Mouse (Mus musculus) T-helper 17 cell (primary cell): ENCODE results near the gene Sft2d2.

Experiments
- in situ Hi-C, 2 experiments: fragments of 300-600 bp; cut with MboI, MseI; formaldehyde crosslinking; loops; 1 replicate in 1 of 2; 2 replicates in 1 of 2; pipeline ENCODE4 v1.15.1; 2025; ENCODE audit warnings: high pct_unique_total_duplicates in 2 of 2

Gene Sft2d2

DNA sequence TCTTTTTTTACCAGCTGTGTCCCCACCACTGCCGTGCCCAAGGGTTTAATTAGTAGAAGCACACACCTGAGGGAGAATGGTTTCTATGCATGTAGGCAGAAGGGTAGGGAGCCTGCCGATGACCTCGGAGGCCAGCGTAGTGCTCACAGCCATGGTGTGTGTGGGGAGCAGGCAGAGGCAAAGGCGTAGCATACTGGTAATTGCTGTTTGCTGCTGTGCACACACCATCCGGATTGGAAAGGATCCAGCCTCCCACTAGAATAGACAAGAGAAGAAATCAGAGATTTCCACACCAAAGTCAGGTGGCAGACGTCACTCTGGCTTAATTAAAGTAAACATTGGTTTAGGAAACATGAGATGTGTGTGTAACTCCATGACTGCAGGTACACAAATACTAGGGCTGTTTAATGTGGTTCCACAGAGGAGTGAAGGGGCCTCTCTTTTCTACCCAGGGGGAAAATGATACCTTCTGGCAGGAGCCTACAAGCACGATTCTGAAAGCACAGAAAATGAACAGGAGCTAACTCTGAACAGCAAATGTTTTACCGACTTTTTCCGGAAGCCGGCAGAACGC is 51.8 kb downstream of the Sft2d2 start:
- in situ Hi-C loops, result no loop called here

DNA sequence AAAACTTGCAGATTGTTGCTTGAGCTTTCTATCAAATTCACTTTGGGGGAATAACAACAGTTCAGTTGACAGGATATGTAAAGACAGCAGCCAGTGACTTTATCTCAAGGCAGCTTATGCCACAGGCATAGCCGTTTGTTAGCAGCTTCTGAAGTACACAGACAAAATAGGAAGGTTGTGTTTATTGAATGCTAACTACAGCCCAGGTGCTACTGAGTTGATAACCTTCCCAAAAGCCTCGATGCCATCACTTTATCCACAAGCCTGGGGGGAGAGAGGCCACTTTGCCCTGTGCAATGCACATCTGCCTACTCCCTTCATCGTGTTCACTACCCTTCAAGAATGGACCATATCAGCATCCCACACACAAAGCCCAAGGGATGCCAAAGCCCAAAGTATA is 54.0 kb downstream of the Sft2d2 start:
- in situ Hi-C loops, result no loop called here

DNA sequence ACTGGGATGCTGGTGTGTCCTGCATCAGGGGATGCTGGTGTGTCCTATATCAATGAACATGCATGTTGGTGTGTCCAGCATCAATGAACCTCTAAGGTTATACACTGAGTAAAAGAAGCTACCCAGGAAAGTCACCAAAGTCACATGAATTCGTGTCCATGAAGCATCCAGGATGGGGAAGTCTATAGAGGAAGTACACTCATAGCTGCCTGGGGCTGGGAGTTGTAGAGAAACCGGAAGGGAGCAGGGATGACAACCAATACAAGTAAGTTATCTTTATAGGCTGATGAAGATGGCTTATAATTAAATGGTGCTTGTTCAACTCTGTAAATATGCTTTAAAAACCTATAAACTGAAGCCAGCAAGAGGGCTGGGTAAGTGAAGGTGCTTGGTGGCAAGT is 60.4 kb downstream of the Sft2d2 start:
- in situ Hi-C loops, result loop anchor here in 1 of 2 experiments (10.0 kb wide), 1 partner anchor 769 kb away; no protein-coding TSS in a partner anchor

DNA sequence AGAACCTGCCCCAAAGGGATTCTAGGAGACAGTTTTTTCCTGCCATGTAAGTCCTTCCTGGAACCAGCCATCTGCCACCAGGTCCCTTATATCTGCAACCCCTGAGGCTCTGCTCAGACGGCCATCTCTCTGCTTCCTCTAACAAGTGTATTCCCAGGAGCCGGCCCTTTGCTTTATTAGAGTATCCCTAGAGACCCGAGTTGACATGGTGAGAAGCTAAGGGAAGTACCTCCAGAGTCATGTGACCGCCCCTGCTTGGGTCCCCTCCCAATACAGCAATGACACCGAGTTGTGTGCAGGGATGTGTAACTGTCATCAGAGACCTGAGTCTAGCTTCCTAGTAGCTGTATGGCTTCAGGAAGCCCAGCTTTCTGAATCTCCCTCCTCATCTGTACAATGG is 61.0 kb downstream of the Sft2d2 start:
- in situ Hi-C loops, result loop anchor here in 1 of 2 experiments (10.0 kb wide), 1 partner anchor 768 kb away; no protein-coding TSS in a partner anchor

DNA sequence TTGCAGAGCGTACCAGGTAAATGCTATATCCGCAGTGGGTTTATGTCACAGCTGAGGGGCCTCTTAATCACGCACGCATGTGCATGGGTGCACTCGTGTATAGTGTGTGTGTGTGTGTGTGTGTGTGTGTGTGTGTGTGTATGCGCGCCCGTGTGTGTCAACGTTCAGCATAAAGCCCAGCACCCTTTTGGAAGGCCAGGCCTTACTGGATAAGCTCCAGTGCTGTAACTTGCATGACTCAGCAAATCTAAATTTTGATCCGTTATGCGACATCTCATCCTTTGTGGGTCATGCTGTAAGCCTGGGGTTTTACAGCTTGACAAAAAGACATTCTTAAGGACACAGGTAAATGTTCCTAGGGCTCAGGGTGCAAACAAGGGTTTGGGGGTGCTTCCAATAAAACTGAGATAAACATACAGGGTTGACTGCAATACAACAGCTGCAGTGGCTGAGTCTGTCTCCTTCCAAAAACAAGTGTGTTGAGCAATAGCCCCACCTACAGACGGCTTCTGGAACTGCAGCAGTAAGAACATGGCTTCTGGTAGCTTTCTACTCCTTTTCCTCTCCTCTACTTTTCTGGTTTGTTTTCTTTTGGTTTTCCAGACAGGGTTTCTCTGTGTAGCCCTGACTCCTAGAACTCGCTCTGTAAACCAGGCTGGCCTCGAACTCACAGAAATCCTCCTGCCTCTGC is 61.9 kb downstream of the Sft2d2 start:
- in situ Hi-C loops, result loop anchor here in 1 of 2 experiments (10.0 kb wide), 1 partner anchor 768 kb away; no protein-coding TSS in a partner anchor

DNA sequence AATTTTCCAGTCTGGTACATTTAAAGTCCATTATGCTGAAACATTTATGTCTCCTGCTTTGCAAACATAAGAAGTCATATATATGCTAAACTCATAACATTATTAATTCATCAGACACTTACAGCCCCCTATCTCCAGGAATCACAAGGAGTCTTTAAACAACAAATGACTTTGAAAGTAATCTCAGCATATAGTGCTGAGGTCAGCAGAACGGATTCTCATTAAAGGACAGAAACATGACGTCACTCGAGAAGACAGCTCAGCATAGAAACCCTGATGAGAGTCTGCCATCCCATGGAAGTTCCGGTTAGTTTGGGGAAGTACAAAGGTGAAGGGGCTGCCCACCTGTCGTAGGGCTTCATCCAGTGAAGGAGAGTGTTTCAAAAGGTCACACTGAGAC is 64.7 kb downstream of the Sft2d2 start:
- in situ Hi-C loops, result loop anchor here in 1 of 2 experiments (10.0 kb wide), 2 partner anchors 235 to 375 kb away; no protein-coding TSS in a partner anchor
